Mouse (Mus musculus) bone marrow macrophage, adult 2 months (primary cell): ENCODE measurements around the gene Fcrla.

Source experiments
- CTCF ChIP-seq: IDR thresholded peaks from 2 replicates; pipeline ENCODE4 v1.5.1; 2012; ENCODE audit warnings: low read depth, mild to moderate bottlenecking, low read length, moderate library complexity
- POLR2A ChIP-seq: IDR thresholded peaks from 2 replicates; pipeline ENCODE4 v1.6.1; 2012; ENCODE audit warnings: mild to moderate bottlenecking, low read depth, low read length, borderline replicate concordance

- TF ChIP-seq POLR2A (no peak), CTCF (no peak)
These were observed at the start of gene Fcrla for GRCm38 (mm10) chr1:170927378-170927777.
